Mouse (Mus musculus) right cerebral cortex, postnatal 36 days (tissue): Measurements from ENCODE around the gene Olfr506.
"Not testable (repeated sequence)": the region's sequence is repeated elsewhere in the genome, so short reads cannot be mapped to it uniquely, and the experiment has no call there.

Source experiments
- DNase-seq, 2 experiments: peaks; one replicate each; pipeline ENCODE4 v3.0.0; 2022; ENCODE audit warnings: low spot score in 2 of 2, mixed read lengths in 1 of 2

The Olfr506 gene

DNA sequence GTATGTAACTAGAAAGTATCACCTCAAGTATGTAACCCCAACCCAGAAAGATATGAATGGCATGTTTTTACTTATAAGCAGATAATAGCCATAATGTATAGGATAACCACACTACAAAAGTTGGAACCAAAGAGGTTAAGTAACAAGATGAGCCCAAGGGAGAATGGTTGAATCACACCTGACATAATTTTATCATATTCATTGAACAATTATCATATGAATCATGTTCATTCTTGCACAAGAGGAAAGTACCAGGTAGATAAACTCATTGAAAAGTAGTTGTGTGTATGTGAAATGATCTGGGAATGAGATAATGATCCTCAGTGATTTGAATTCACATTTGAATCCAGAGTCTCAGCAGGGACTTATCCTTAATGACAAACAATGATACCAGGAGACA is at the start of gene Olfr506:
Gene Olfr506, plus strand, starts transcription at position 301 of the 400 bp plus-strand sequence.
- no peak for DNase-seq

DNA sequence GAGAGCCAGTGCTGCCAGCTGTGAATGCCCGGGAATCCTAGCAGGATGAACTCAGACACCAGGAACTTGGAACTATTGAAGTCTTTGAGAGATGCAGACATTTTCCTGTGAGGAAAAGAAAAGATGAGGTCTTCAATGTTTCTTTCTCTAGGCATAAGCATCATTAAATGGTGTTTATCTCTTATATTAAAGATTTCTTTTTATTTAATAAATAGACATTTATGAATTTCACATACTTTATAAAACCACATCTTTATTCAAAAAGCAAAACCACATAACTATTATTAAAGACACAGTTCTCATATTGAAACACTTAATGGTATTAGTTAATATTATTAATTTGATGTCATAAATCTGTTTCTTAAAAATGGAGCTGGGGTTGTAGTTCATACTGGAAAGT is 44.9 kb upstream of the Olfr506 start, which contains the start of gene Olfr504:
Gene Olfr504, minus strand, starts transcription at position 101 of the 400 bp plus-strand sequence.
- DNase-seq: no peak

DNA sequence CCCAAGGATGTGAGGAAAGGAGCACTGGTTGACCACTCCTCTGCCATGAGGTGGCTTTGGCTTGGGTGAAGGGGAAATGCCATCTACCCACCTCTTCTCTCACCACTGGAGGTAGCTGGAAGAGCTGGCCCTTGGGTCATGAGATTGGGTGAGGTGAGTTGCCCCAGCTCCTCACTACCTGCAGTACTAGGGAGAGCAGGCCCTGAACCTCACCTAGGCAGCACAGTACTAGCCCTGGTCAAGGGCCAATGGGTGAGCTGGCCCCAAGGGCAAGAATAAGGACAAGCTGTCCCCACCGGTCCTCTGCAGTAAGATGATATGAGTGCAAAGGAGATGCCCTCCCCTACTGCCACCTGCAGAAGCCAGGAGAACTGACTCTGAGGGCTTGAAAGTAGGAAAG is 20.8 kb upstream of the Olfr506 start:
- no peak for DNase-seq

DNA sequence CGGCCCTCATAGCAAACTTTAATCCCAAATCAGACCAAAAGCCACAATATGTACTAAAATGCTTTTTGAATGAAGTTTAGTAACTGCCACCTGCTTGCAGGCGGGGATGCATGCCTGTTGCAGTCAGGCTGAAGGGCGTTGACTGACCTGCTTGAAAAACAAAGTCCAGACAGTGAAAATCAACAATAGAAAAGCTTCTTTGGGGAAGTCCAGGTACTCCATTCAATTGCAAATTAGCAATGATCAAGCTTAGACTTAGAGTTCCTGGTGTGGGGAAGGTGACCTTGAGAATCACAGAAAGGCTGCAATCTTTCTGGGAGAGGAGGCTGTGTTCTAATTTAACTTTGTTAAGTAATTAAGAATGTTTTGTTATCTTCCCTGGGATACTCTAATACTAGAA is 8.7 kb upstream of the Olfr506 start:
- not testable (repeated sequence) for DNase-seq

DNA sequence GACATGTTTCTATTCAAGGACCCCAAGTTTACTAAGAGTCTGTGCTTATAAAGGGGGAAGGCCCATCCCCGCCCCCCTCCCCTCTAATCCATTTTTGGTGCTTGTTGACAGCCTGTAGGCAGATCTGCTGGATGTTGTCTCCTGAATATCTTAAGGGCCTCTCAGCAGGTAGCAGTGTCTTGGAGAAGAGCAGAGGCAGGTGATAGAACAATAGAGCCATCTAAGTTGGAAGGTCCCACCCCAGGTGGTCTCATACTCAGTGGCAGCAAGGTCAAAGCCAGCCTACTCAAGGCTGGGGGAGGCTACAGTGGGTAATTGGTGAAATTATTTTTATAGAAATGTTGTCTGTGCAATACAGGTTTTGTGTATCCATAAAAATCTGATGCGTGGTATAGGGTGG is 3.5 kb downstream of the Olfr506 start:
- DNase-seq: no peak

DNA sequence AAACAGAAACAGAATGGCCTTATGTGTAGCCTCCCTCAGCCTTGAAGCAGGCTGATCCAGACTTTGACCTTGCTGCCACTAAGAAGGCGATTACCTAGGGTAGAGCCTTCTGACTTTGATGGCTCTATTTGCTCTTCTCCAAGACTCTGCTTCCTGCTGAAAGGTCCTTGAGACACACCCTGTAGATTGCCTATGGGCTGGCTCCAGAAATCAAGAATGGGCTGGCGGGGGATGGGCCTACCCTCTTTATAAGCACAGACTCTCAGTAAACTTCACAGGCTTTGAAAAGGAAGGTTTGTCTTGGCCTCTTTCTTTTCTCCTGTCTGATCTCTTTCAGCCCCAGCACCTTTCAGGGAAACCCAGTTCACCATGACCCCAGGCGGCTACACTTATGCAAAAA is 6.2 kb downstream of the Olfr506 start:
- not testable (repeated sequence) for DNase-seq

DNA sequence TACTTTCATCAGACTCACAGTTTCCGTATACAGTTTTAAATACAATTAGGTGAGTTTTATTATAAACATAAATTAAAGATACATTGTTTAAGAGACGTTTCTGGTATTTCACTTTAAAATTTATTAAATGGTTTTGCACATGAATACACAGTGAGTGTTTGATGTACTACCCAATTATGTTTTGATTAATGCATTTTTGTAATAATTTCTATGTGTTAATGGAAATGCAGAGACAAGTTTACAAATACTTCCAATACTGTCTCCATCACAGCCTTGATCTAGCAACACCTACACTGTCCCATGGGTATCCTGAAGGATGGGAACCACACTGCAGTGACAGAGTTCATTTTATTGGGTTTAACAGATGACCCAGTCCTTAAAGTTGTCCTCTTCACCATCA is 10.9 kb downstream of the Olfr506 start, which contains the start of gene Olfr507:
Gene Olfr507, plus strand, starts transcription at position 301 of the 400 bp plus-strand sequence.
- no peak for DNase-seq

DNA sequence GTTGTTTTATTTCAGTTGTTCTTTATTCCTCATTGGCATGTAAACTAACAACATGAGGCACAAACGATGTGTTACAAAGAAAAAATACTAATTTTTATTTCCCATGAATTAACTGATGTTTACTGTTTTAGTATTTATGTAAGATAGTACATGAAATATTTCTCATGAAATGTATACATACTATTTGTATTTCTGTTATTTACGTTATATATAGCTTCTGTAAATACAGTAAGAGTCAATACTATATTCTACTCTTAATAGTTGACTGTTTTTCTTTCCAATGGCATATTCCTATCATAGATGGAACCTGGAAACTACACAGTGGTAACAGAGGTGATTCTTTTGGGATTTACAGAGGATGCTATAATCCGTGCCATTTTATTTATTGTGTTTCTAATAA is 19.1 kb downstream of the Olfr506 start, which contains the start of gene Olfr508:
Gene Olfr508, plus strand, starts transcription at position 301 of the 400 bp plus-strand sequence.
- DNase-seq: no peak

DNA sequence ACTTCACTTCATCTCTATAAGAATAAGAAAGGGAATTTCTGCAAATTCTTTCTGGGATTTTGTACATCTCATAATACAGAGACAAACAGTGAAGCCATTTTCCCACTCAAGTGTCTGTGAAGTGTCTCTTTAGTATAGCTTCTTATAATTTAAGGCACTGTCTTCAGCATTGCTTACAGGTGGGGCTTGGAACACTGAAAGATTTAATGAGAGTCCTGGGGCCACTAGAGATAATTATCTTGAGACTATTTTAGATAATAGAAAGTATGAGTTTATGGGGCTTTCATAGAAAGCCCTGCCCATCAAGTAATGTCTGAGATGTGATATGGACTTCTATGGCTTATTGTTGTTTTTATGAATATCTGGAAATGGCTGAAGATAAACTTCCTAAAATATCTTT is 41.2 kb downstream of the Olfr506 start, which contains the start of gene Olfr509:
Gene Olfr509, minus strand, starts transcription at position 101 of the 400 bp plus-strand sequence.
- DNase-seq: no peak

DNA sequence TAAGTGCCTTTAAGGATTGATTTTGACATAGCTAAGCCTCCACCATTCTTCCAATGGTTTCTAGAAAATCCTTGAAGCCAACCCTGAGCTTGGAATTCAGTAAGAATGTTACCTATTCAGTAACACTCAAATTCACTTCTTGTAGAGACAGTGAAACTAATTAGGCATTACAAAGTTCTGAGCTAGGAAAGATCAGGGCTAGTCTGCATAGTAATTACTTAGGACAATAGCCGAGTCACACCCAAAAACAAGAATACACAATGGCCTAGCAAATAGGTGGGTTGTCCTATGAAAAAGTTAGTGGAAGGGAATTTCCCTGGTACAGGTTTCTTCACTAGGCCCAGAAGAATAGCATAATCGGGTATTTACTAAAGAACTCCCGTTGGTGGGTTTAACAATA is 51.8 kb downstream of the Olfr506 start:
- no peak for DNase-seq
